In genomic region chr5:53147418-53147817, GRCm38 (mm10) we compare ENCODE assay signal across 28 mouse cellular contexts.
DNase-seq lines count a peak whose midpoint lies in the region; ATAC-seq and TF ChIP-seq lines count a peak whose summit lies in the region.
"Had no signal": no experiment of that assay in that cellular context is flagged by ENCODE, and none has a peak within 500 bp of the region (broad histone marks: within the 10 kb centered on the region; RNA-seq: fewer than 3 reads in every experiment).

No protein-coding gene starts in this region.

- no peak overlapping the region for H3K4me2 ChIP-seq in forebrain, embryonic 12.5 days
- H3K4me2 ChIP-seq: embryonic facial prominence, embryonic 12.5 days; heart, embryonic 12.5 days; hindbrain, embryonic 15.5 days; liver, embryonic 12.5 days; midbrain, embryonic 11.5 days; neural tube, embryonic 12.5 days had no signal

- peaks cover 5% of the 10 kb centered on the region; the same call in 1 of the 2 replicates for H3K9me3 ChIP-seq in forebrain, embryonic 10.5 days
- 0 out of 2 replicates have a peak, but pooled peaks cover 3% of the 10 kb centered on the region for H3K9me3 ChIP-seq in forebrain, embryonic 12.5 days
- H3K9me3 ChIP-seq: embryonic facial prominence, embryonic 12.5 days; hindbrain, embryonic 15.5 days had no signal

- 0 out of 2 replicates have a peak overlapping the region, but pooled peaks have one; percentile 15 for H3K27ac ChIP-seq in forebrain, embryonic 10.5 days
- H3K27ac ChIP-seq in forebrain, embryonic 12.5 days: no peak overlapping the region
- H3K27ac ChIP-seq in left cerebral cortex, adult 2 months: peak overlapping the region; percentile 60
- H3K27ac ChIP-seq: embryonic facial prominence, embryonic 12.5 days; hindbrain, embryonic 15.5 days; layer of hippocampus, adult 2 months; liver, embryonic 12.5 days; neural tube, embryonic 12.5 days had no signal

- H3K27me3 ChIP-seq in forebrain, embryonic 10.5 days (ENCODE audit: poor library complexity, severe bottlenecking): peaks cover 18% of the 10 kb centered on the region; the same call in 1 of the 2 replicates
- H3K27me3 ChIP-seq in forebrain, embryonic 12.5 days: peaks cover 18% of the 10 kb centered on the region; the same call in 1 of the 2 replicates
- H3K27me3 ChIP-seq: heart, embryonic 12.5 days; hindbrain, embryonic 15.5 days; liver, embryonic 12.5 days; neural tube, embryonic 12.5 days had no signal

- H3K36me3 ChIP-seq in forebrain, embryonic 10.5 days (replicated peaks): peaks cover 4% of the 10 kb centered on the region
- peaks cover 11% of the 10 kb centered on the region for H3K36me3 ChIP-seq in forebrain, embryonic 12.5 days (replicated peaks)
- H3K36me3 ChIP-seq: embryonic facial prominence, embryonic 12.5 days; liver, embryonic 12.5 days; neural tube, embryonic 12.5 days had no signal

- no peak for ATAC-seq in forebrain, embryonic 12.5 days (ENCODE audit: low FRiP score)
- ATAC-seq in CD4-positive, CD25-positive, alpha-beta regulatory T cell, adult 4 months: no peak
- ATAC-seq: activated CD4-positive, CD25-positive, alpha-beta regulatory T cell, adult 4 months; forebrain, embryonic 16.5 days; liver, embryonic 12.5 days; liver, postnatal 0 days had no signal

- WGBS in forebrain, embryonic 10.5 days: 87% methylated on average over 4 of the region's 4 CpGs
- WGBS in forebrain, embryonic 12.5 days: 89% methylated on average over 4 of the region's 4 CpGs

- peaks cover 51% of the 10 kb centered on the region for H3K4me1 ChIP-seq in forebrain, embryonic 10.5 days
- peaks cover 35% of the 10 kb centered on the region for H3K4me1 ChIP-seq in forebrain, embryonic 12.5 days
- H3K4me1 ChIP-seq: liver, embryonic 12.5 days had no signal

- DNase-seq in forebrain, embryonic 10.5 days (ENCODE audit: extremely low spot score, low spot score): no peak
- peak; percentile 36 for DNase-seq in kidney, adult 9 months
- DNase-seq in kidney, postnatal 4 days: no peak
- no peak for DNase-seq in left cerebral cortex, adult 2 months (ENCODE audit: extremely low spot score in 1 of 2, low spot score in 2 of 2)
- no peak for DNase-seq in left cerebral cortex, adult 11 months (ENCODE audit: low spot score)
- DNase-seq in telencephalon, adult 2 months (ENCODE audit: low read depth, low spot score): peak; percentile 76
- DNase-seq: adrenal gland, adult 2 months; adrenal gland, postnatal 36 days; cerebellum, adult 8-10 months; cerebellum, postnatal 36 days; embryo, embryonic 11 days; gastrocnemius, postnatal 36 days; heart, adult 18-20 months; kidney, postnatal 14 days; liver, postnatal 0 days; lung, postnatal 36 days had no signal

- no peak overlapping the region for H3K4me3 ChIP-seq in forebrain, embryonic 10.5 days
- H3K4me3 ChIP-seq in forebrain, embryonic 12.5 days (replicated peaks): no peak overlapping the region
- H3K4me3 ChIP-seq in left cerebral cortex, adult 2 months: no peak overlapping the region
- H3K4me3 ChIP-seq: embryonic facial prominence, embryonic 12.5 days; heart, embryonic 12.5 days; hindbrain, embryonic 15.5 days; layer of hippocampus, adult 2 months; liver, embryonic 12.5 days; myocyte; neural tube, embryonic 12.5 days had no signal

- TF ChIP-seq CTCF in left cerebral cortex, adult 2 months (IDR thresholded peaks at IDR 0.05): no peak

- intact Hi-C loops in left cerebral cortex, adult 2 months (cut with DNase I): no loop called here

- H3K9ac ChIP-seq in forebrain, embryonic 12.5 days: no peak overlapping the region
- H3K9ac ChIP-seq: embryonic facial prominence, embryonic 12.5 days; heart, embryonic 12.5 days; hindbrain, embryonic 15.5 days; liver, embryonic 12.5 days; liver, postnatal 0 days; neural tube, embryonic 12.5 days had no signal

Comparison
In these comparisons a context has a peak if more than half of its experiments do, and no peak if none do; other contexts are left out.
1. DNase-seq: peak in kidney, adult 9 months (single experiment) and telencephalon, adult 2 months (single experiment); none in forebrain, embryonic 10.5 days (single experiment), kidney, postnatal 4 days (0 of 2), left cerebral cortex, adult 2 months (0 of 2) and left cerebral cortex, adult 11 months (single experiment).